Mouse (Mus musculus) liver, embryonic 13.5 days (tissue): Measurements from ENCODE around the gene Tbx15. TPM values are rescaled to one million over a fixed set of nuclear protein-coding genes. Genes with fewer than 3 reads are reported as not detected.

ENCODE experiments used
- ATAC-seq: fragments of 200-750 bp; cut with Nextera tagmentation; 2 replicates; pipeline ENCODE4 v1.8.0; 2017; ENCODE audit warnings: low read depth, mild to moderate bottlenecking, moderate number of reproducible peaks, moderate library complexity
- DNase-seq: peaks from one replicate; pipeline ENCODE4 v3.0.0; 2022
- H3K27ac ChIP-seq: fragments of 300-500 bp; sonication (generic); 2 replicates; pipeline ENCODE4 v1.5.1; 2015; ENCODE audit warnings: moderate library complexity, mild to moderate bottlenecking, inconsistent platforms
- H3K27me3 ChIP-seq: fragments of 300-500 bp; sonication (generic); 2 replicates; pipeline ENCODE4 v1.6.1; 2015; ENCODE audit warnings: mild to moderate bottlenecking, inconsistent platforms
- H3K36me3 ChIP-seq: fragments of 300-500 bp; sonication (generic); 2 replicates; pipeline ENCODE4 v1.6.1; 2015; ENCODE audit warnings: mild to moderate bottlenecking, inconsistent platforms
- H3K4me1 ChIP-seq: fragments of 300-500 bp; sonication (generic); replicated peaks from 2 replicates; pipeline ENCODE4 v1.6.1; 2015; ENCODE audit warnings: inconsistent platforms
- H3K4me2 ChIP-seq: fragments of 300-500 bp; sonication (generic); 2 replicates; pipeline ENCODE4 v1.6.1; 2015; ENCODE audit warnings: inconsistent platforms, mild to moderate bottlenecking, moderate library complexity
- H3K4me3 ChIP-seq: fragments of 300-500 bp; sonication (generic); replicated peaks from 2 replicates; pipeline ENCODE4 v1.5.1; 2015; ENCODE audit warnings: mild to moderate bottlenecking, inconsistent platforms
- H3K9ac ChIP-seq: fragments of 300-500 bp; sonication (generic); 2 replicates; pipeline ENCODE4 v1.6.1; 2015; ENCODE audit warnings: mild to moderate bottlenecking, inconsistent platforms
- H3K9me3 ChIP-seq: fragments of 300-500 bp; sonication (generic); replicated peaks from 2 replicates; pipeline ENCODE4 v1.6.1; 2016; ENCODE audit warnings: inconsistent platforms
- WGBS: fragments of 180-500 bp; shearing (Covaris S2); methylation state at CpG from one replicate; pipeline ENCODE4 v1.1.7; 2015; ENCODE audit not compliant: insufficient replicate concordance; 5-methylcytosine and 5-hydroxymethylcytosine counted together
- microRNA-seq: library from miRNA; unstranded; fragments of <30 nt; microRNA quantifications from one replicate; pipeline ENCODE4, GENCODE M21; 2016
- polyA plus RNA-seq: library from polyadenylated mRNA; unstranded; fragments of >200 nt; fragmentation: Nextera tagmentation; extraction: Ambion mirVana; gene quantifications from 2 replicates; pipeline ENCODE4 v1.2.1, GENCODE M21; 2015

Gene Tbx15
- polyA plus RNA-seq, 1 experiment from 2014 or later, result 0.07 TPM

DNA sequence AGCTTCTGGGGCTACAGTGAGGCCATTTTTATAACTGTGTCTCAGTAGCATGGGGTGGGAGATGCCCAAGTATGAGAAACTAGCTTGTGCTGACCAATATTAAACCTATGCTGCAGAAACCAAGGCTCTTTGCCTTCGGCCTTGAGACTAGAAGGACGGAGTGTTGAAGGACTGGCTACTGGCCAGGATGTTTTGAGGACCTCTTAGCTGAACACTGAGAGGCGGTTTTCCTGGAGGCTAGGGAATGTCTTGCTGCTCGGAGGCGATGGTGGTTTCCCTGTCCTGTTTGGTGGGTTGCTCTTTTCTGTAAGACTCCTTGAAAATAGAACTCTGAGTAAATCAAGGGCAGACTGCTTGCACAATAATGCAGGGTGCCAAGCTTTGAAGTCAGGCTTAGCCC is 89.1 kb downstream of the Tbx15 start:
- 56% methylated on average over 5 of the region's 5 CpGs for WGBS
- DNase-seq (no peak), ATAC-seq (no peak)
- Histone ChIP-seq H3K9ac (no peak overlapping the region), H3K27ac (no peak overlapping the region), H3K9me3 (no peaks in the 10 kb centered on the region), H3K27me3 (no peaks in the 10 kb centered on the region), H3K36me3 (no peaks in the 10 kb centered on the region), H3K4me3 (no peak overlapping the region), H3K4me1 (no peaks in the 10 kb centered on the region), H3K4me2 (no peak overlapping the region)

DNA sequence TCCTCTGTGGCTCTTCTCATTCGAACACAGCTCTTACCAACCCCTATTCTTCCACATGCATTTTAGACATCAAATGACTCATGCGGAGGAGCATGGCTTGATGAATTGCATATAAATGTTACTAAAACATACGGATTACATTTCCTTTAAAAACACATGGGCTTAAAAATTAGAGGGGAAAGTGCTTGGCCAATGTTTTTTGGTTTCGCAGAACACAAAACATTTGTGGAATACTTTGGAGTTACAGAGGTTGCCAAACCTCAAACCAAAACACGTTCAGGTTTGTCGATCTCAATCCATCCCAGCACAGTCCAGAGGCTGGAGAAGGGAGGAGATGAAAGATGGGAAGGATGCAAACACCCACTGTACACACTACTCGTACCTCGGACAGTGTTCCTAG is 90.9 kb downstream of the Tbx15 start:
- ATAC-seq, result no peak
- 64% methylated on average over 8 of the region's 8 CpGs for WGBS

DNA sequence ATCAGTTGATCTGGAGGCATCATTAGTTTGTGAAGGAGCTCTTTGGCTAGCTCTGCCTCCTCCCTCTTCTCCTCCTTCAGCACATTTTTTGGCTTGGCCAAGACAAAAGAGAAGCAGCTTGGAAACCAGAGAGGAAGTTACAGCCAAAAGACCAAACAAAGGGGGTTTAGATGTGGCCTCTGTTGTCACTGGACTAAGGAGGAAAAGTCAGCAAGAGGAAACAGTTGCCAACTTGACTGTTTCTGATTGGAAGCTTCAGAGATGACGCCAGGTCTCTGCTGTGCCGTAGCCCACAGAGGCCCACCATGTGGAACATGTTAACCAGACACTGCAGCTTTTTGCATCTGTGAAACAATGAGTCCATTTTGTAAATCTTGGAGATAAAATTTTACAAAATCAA is 96.7 kb downstream of the Tbx15 start:
- H3K27ac ChIP-seq, result no peak overlapping the region
- no peaks in the 10 kb centered on the region for H3K4me1 ChIP-seq
- H3K4me3 ChIP-seq, result no peak overlapping the region
- no peaks in the 10 kb centered on the region for H3K27me3 ChIP-seq
- no peak for ATAC-seq
- no peak overlapping the region for H3K9ac ChIP-seq
- DNase-seq, result no peak
- no peaks in the 10 kb centered on the region for H3K36me3 ChIP-seq
- no peaks in the 10 kb centered on the region for H3K9me3 ChIP-seq
- 40% methylated on average over 2 of the region's 2 CpGs for WGBS
- H3K4me2 ChIP-seq, result no peak overlapping the region

More for the DNA sequence above, 90.9 kb downstream of the Tbx15 start:
- Histone ChIP-seq H3K4me2 (no peak overlapping the region), H3K9me3 (no peaks in the 10 kb centered on the region), H3K36me3 (no peaks in the 10 kb centered on the region), H3K9ac (no peak overlapping the region), H3K4me3 (no peak overlapping the region), H3K4me1 (no peaks in the 10 kb centered on the region), H3K27me3 (no peaks in the 10 kb centered on the region), H3K27ac (no peak overlapping the region)
- no peak for DNase-seq

DNA sequence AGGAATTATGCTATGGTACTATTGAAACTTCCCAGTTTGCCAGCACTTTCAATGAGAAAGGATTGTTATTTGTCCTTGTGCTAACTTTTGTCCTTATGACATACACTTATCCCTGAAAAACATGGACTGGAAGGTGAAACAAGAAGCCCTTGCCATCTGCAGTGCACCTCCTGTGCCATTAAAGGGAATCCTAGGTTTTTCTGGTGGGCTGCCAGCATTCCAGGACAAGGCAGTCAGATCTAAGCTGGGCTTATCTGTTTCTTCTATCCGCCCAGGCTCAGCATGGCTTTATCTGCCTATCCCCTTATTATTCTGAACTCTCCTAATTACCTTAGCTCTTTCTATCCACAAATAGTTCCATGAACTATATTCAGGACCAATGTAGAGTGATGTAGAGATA is 98.6 kb downstream of the Tbx15 start:
- Histone ChIP-seq H3K4me1 (no peaks in the 10 kb centered on the region), H3K4me2 (no peak overlapping the region), H3K36me3 (no peaks in the 10 kb centered on the region), H3K9ac (no peak overlapping the region), H3K4me3 (no peak overlapping the region), H3K27me3 (no peaks in the 10 kb centered on the region), H3K27ac (no peak overlapping the region), H3K9me3 (no peaks in the 10 kb centered on the region)
- no peak for ATAC-seq
- no peak for DNase-seq
- WGBS, result 68% methylated on average over 1 of the region's 1 CpGs

DNA sequence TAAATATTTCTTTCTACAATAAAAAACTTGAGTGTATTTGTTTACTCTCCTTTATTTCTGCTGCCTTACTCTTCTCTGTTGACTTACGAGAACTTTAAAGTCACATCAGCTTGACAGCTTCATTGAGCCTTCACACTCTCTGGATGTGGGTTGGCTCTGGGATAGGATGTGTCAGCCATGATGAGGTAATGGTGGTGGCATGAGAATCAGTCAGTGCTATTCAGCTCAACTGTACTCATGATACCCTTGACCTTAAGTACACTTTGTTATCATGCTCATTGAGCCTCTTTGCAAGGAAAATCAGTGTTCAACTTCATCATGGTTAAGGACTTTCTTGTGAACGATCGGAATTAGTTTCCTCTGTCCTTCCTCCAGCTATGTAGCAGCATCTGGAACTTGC is 99.8 kb downstream of the Tbx15 start:
- H3K27ac ChIP-seq, result no peak overlapping the region
- 70% methylated on average over 3 of the region's 3 CpGs for WGBS
- no peaks in the 10 kb centered on the region for H3K4me1 ChIP-seq
- ATAC-seq, result no peak
- no peak for DNase-seq
- no peak overlapping the region for H3K4me3 ChIP-seq
- H3K4me2 ChIP-seq, result no peak overlapping the region
- no peak overlapping the region for H3K9ac ChIP-seq
- no peaks in the 10 kb centered on the region for H3K9me3 ChIP-seq
- no peaks in the 10 kb centered on the region for H3K36me3 ChIP-seq
- no peaks in the 10 kb centered on the region for H3K27me3 ChIP-seq

DNA sequence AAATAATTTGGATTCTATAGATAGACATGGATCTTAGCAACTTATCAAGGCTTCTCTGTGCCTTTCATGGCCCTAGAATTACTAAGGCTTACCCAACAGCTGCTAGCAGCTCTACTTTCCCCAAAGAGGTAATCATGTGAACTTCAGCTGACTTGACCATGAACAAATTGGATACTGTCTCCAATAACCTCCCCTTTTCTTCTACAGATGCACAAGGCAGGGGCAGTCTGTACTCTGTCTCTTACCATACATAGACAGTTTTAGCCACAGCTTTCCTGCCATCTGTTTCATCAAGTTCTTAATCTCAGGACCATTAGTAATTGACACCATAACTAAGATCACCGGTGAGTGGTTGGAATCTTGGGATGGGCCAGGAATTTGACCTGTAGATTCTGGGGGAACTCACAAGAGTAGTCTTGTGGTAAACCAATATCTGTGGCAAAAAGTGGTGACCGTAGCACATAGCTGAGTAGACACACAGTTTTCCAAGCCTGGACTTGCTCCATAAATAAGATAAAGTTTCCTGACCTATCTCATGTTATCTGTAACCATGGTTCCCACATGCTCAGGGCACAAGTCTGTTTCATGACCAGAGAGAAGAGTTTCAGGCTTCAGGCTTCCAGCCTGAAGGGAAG is 139.6 kb downstream of the Tbx15 start:
- 63% methylated on average over 2 of the region's 2 CpGs for WGBS
- Histone ChIP-seq H3K27me3 (no peaks in the 10 kb centered on the region), H3K4me3 (no peak overlapping the region), H3K9me3 (no peaks in the 10 kb centered on the region), H3K9ac (no peak overlapping the region), H3K4me1 (no peaks in the 10 kb centered on the region), H3K36me3 (no peaks in the 10 kb centered on the region), H3K27ac (no peak overlapping the region), H3K4me2 (no peak overlapping the region)
- ATAC-seq (no peak), DNase-seq (no peak)

DNA sequence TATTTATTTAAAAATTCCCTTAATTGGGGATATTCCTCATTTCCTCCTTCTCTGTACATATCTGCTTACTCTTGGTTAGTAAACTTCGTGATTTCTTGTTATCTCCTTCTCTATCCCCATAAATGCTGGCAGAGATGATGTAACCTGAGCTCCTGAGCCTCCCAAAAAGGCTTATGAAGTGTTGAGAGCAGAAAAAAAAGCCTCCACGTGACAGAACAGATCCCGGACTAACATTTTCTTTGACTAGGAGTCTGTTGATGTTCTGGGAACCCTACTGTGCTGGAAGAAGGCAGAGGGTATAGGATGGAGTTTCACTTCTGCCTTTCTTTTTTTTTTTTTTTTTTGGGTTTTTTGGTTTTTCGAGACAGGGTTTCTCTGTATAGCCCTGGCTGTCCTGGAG is 146.9 kb downstream of the Tbx15 start:
- DNase-seq, result no peak
- Histone ChIP-seq H3K9ac (no peak overlapping the region), H3K36me3 (no peaks in the 10 kb centered on the region), H3K4me2 (no peak overlapping the region), H3K4me1 (no peaks in the 10 kb centered on the region), H3K9me3 (no peaks in the 10 kb centered on the region), H3K27ac (no peak overlapping the region), H3K4me3 (no peak overlapping the region), H3K27me3 (no peaks in the 10 kb centered on the region)
- no peak for ATAC-seq
- 49% methylated on average over 3 of the region's 4 CpGs for WGBS

Small RNA genes lying within 50 kb of the gene (microRNA-seq; reads per million reads assigned to microRNA genes)
- not detected for gene Mir6481

Other genes starting within 250 kb of the Tbx15 start
- 2.9 and 3.2 TPM in 2 replicates for gene Wars2, start 99.3 kb upstream of the Tbx15 start, polyA plus RNA-seq